In genomic region chr5:134550836-134551232, GRCm38 (mm10) we compare ENCODE assay signal across 7 mouse cellular contexts. TPM values are rescaled to one million over a fixed set of nuclear protein-coding genes. Genes with fewer than 3 reads are reported as not detected.
DNase-seq lines count a peak whose midpoint lies in the region; ATAC-seq and TF ChIP-seq lines count a peak whose summit lies in the region.

No protein-coding gene starts in this region.

- ATAC-seq in lung, postnatal 0 days: no peak
- ATAC-seq in hindbrain, embryonic 16.5 days: peak; percentile 5; the same call in 1 of the 2 replicates
- no peak for ATAC-seq in midbrain, embryonic 14.5 days (ENCODE audit: low FRiP score, low TSS enrichment)

- H3K4me3 ChIP-seq in lung, postnatal 0 days (ENCODE audit: low read depth, low read length): peak overlapping the region; percentile 69
- peak overlapping the region; percentile 98 for H3K4me3 ChIP-seq in cortical plate, adult 2 months (ENCODE audit: insufficient read depth, low read length)
- peak overlapping the region; percentile 95 for H3K4me3 ChIP-seq in hindbrain, embryonic 16.5 days (ENCODE audit: low read length)
- H3K4me3 ChIP-seq in midbrain, embryonic 14.5 days (replicated peaks; ENCODE audit: low read depth, low read length): peak overlapping the region; percentile 95

- peak overlapping the region; percentile 76 for H3K9ac ChIP-seq in lung, postnatal 0 days (replicated peaks; ENCODE audit: low read depth)
- peak overlapping the region; percentile 98 for H3K9ac ChIP-seq in hindbrain, embryonic 16.5 days (ENCODE audit: low read depth, low read length)
- peak overlapping the region; percentile 98 for H3K9ac ChIP-seq in midbrain, embryonic 14.5 days (replicated peaks; ENCODE audit: low read length)

- H3K27ac ChIP-seq in lung, postnatal 0 days (ENCODE audit: low read length): peak overlapping the region; percentile 87; the same call in 1 of the 2 replicates
- H3K27ac ChIP-seq in cortical plate, adult 2 months (ENCODE audit: insufficient read depth, low read length): peak overlapping the region; percentile 99
- H3K27ac ChIP-seq in hindbrain, embryonic 16.5 days (ENCODE audit: low read depth, low read length): peak overlapping the region; percentile 99
- peak overlapping the region; percentile 99 for H3K27ac ChIP-seq in midbrain, embryonic 14.5 days (replicated peaks; ENCODE audit: low read depth, low read length)

- 14% methylated on average over 6 of the region's 6 CpGs for WGBS in lung, postnatal 0 days
- 5% methylated on average over 6 of the region's 6 CpGs for WGBS in hindbrain, embryonic 16.5 days
- 6% methylated on average over 6 of the region's 6 CpGs for WGBS in midbrain, embryonic 14.5 days

- TF ChIP-seq POLR2A in cortical plate, adult 2 months (IDR thresholded peaks at IDR 0.05; ENCODE audit: extremely low read depth, insufficient read depth, low read length): no peak

- intact Hi-C loops in left cerebral cortex, postnatal 36 days (cut with DNase I): loop anchor here (2.0 kb wide), 1 partner anchor 38 kb away; no protein-coding TSS in a partner anchor

- H3K9me3 ChIP-seq in lung, postnatal 0 days (ENCODE audit: low read length): no peaks in the 10 kb centered on the region
- H3K9me3 ChIP-seq in hindbrain, embryonic 16.5 days (ENCODE audit: control insufficient read depth, low read length): no peaks in the 10 kb centered on the region
- H3K9me3 ChIP-seq in midbrain, embryonic 14.5 days (ENCODE audit: control insufficient read depth, low read length): no peaks in the 10 kb centered on the region

- no peak for TF ChIP-seq EP300 in lung, postnatal 0 days (IDR thresholded peaks at IDR 0.05)

- H3K4me2 ChIP-seq in lung, postnatal 0 days (replicated peaks; ENCODE audit: low read depth, low read length): peak overlapping the region; percentile 86
- H3K4me2 ChIP-seq in hindbrain, embryonic 16.5 days (ENCODE audit: low read length): peak overlapping the region; percentile 63
- peak overlapping the region; percentile 90 for H3K4me2 ChIP-seq in midbrain, embryonic 14.5 days (ENCODE audit: low read length)

- DNase-seq in lung, postnatal 0 days (ENCODE audit: low spot score): peak; percentile 22
- DNase-seq in lung, adult 18-20 months: no peak
- DNase-seq in midbrain, embryonic 14.5 days: peak; percentile 12
- DNase-seq in left cerebral cortex, postnatal 36 days (ENCODE audit: low spot score in 2 of 2): no peak
- no peak for DNase-seq in spleen, adult 18-20 months

- no peak for TF ChIP-seq CTCF in lung, postnatal 0 days (IDR thresholded peaks at IDR 0.05)
- TF ChIP-seq CTCF in cortical plate, adult 2 months (IDR thresholded peaks at IDR 0.05; ENCODE audit: extremely low read depth, insufficient read depth, low read length): no peak

- no peaks in the 10 kb centered on the region for H3K27me3 ChIP-seq in lung, postnatal 0 days (replicated peaks; ENCODE audit: insufficient read depth, low read length)
- H3K27me3 ChIP-seq in hindbrain, embryonic 16.5 days (replicated peaks; ENCODE audit: control insufficient read depth, insufficient read depth, low read length): no peaks in the 10 kb centered on the region
- H3K27me3 ChIP-seq in midbrain, embryonic 14.5 days (ENCODE audit: control insufficient read depth, insufficient read depth, low read length): no peaks in the 10 kb centered on the region

- peaks cover 23% of the 10 kb centered on the region; the same call in 1 of the 2 replicates for H3K4me1 ChIP-seq in lung, postnatal 0 days (ENCODE audit: insufficient read depth, low read depth, low read length)
- peaks cover 16% of the 10 kb centered on the region for H3K4me1 ChIP-seq in cortical plate, adult 2 months (ENCODE audit: control insufficient read depth, insufficient read depth, low read length)
- H3K4me1 ChIP-seq in hindbrain, embryonic 16.5 days (ENCODE audit: control insufficient read depth, insufficient read depth, low read depth, low read length): peaks cover 54% of the 10 kb centered on the region
- H3K4me1 ChIP-seq in midbrain, embryonic 14.5 days (ENCODE audit: control insufficient read depth, insufficient read depth, low read length): peaks cover 42% of the 10 kb centered on the region

- no peaks in the 10 kb centered on the region for H3K36me3 ChIP-seq in lung, postnatal 0 days (ENCODE audit: insufficient read depth, low read length)
- H3K36me3 ChIP-seq in hindbrain, embryonic 16.5 days (ENCODE audit: control insufficient read depth, insufficient read depth, low read length): no peaks in the 10 kb centered on the region
- H3K36me3 ChIP-seq in midbrain, embryonic 14.5 days (ENCODE audit: control insufficient read depth, insufficient read depth, low read length): 0 out of 2 replicates have a peak, but pooled peaks cover 2% of the 10 kb centered on the region

RNA-seq across cellular contexts. Expression of gene Clip2, which starts 1.4 kb away (rescaled TPM):
- 3.0 and 4.1 TPM in 2 replicates for polyA plus RNA-seq in lung, postnatal 0 days (2015; fragmentation: Nextera tagmentation; extraction: Ambion mirVana)
- 74.1 and 77.0 TPM in 2 replicates for polyA plus RNA-seq in cortical plate, adult 2 months (2012; rRNA removed)
- 14.4 and 15.8 TPM in 2 replicates for polyA plus RNA-seq in hindbrain, embryonic 16.5 days (2015; fragmentation: Nextera tagmentation; extraction: Ambion mirVana)
- 18.2 and 19.3 TPM in 2 replicates for polyA plus RNA-seq in midbrain, embryonic 14.5 days (2014; fragmentation: Nextera tagmentation; extraction: Ambion mirVana)
- 100 to 1,000 TPM; 111 TPM for total RNA-seq in left cerebral cortex, postnatal 36 days (2021)

RNA-seq across cellular contexts. Expression of gene Syna, which starts 9.1 kb away (rescaled TPM):
- polyA plus RNA-seq in lung, postnatal 0 days (2015; fragmentation: Nextera tagmentation; extraction: Ambion mirVana): 0.24 and 0.67 TPM in 2 replicates
- polyA plus RNA-seq in cortical plate, adult 2 months (2012; rRNA removed): 0.06 and 0.49 TPM in 2 replicates
- polyA plus RNA-seq in hindbrain, embryonic 16.5 days (2015; fragmentation: Nextera tagmentation; extraction: Ambion mirVana): 0.22 and 0.45 TPM in 2 replicates
- 0.11 and 0.24 TPM in 2 replicates for polyA plus RNA-seq in midbrain, embryonic 14.5 days (2014; fragmentation: Nextera tagmentation; extraction: Ambion mirVana)
- total RNA-seq in left cerebral cortex, postnatal 36 days (2021): under 1 TPM; 0.15 to 0.18 TPM

RNA-seq across cellular contexts. Expression of gene Rfc2, which starts 30.3 kb away (rescaled TPM):
- polyA plus RNA-seq in lung, postnatal 0 days (2015; fragmentation: Nextera tagmentation; extraction: Ambion mirVana): 84.4 and 95.9 TPM in 2 replicates
- polyA plus RNA-seq in cortical plate, adult 2 months (2012; rRNA removed): 124 and 128 TPM in 2 replicates
- polyA plus RNA-seq in hindbrain, embryonic 16.5 days (2015; fragmentation: Nextera tagmentation; extraction: Ambion mirVana): 189 and 192 TPM in 2 replicates
- 165 and 191 TPM in 2 replicates for polyA plus RNA-seq in midbrain, embryonic 14.5 days (2014; fragmentation: Nextera tagmentation; extraction: Ambion mirVana)
- 10 to 100 TPM; 54.7 to 66.9 TPM for total RNA-seq in left cerebral cortex, postnatal 36 days (2021)

Comparison
In these comparisons a context has a peak if more than half of its experiments do, and no peak if none do; other contexts are left out.
1. DNase-seq: peak in lung, postnatal 0 days (single experiment) and midbrain, embryonic 14.5 days (single experiment); none in lung, adult 18-20 months (0 of 2), left cerebral cortex, postnatal 36 days (0 of 2) and spleen, adult 18-20 months (0 of 2).
2. Peak in every context shown above with its lines, with median percentiles within 50 percentile points of each other: H3K27ac ChIP-seq, H3K4me2 ChIP-seq, H3K4me3 ChIP-seq and H3K9ac ChIP-seq.